Mouse (Mus musculus): ENCODE results near the gene Sipa1l3.

DNA sequence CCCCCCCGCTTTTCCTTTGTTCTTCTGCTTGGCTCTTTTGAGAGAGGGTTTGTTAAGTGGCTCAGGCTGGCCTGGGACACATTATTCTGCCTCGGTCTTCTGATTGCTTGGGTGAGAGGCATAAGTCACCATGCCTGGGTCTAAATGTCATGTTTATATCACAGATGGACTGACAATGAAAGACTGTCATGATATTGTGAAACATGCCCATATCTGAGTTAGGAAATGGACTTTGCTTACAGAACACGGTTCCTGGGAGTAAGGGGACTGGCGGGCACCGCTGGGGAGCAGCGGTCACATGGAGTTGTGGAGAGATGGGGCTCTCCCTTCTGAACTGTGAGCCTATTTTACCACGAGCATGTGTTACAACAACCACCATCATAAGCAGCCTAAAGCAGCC lies 184.3 kb downstream of the Sipa1l3 start:
- TF ChIP-seq POLR2A (IDR thresholded peaks at IDR 0.05; ENCODE audit: borderline replicate concordance, insufficient read depth, low read length) (no peak), CTCF (IDR thresholded peaks at IDR 0.05; ENCODE audit: borderline replicate concordance, insufficient read depth, low read depth, low read length) (no peak)
